Mouse (Mus musculus) urinary bladder, adult 2 months (tissue): Measurements from ENCODE around the gene Topaz1. TPM values are rescaled to one million over a fixed set of nuclear protein-coding genes. Genes with fewer than 3 reads are reported as not detected.
"Not testable (repeated sequence)": the region's sequence is repeated elsewhere in the genome, so short reads cannot be mapped to it uniquely, and the experiment has no call there.

Experiments used
- DNase-seq: peaks from one replicate; pipeline ENCODE4 v3.0.0; 2022; ENCODE audit warnings: low spot score
- polyA plus RNA-seq: library from polyadenylated mRNA; depleted of rRNA; stranded (reverse); fragments of >200 nt; gene quantifications from 2 replicates; pipeline ENCODE4 v1.2.3, GENCODE M21; 2012; rRNA removed

Topaz1 gene
- polyA plus RNA-seq, 1 experiment = 0.01 TPM

GRCm38 (mm10) chr9:122812386-122812785, 65.2 kb downstream of the Topaz1 start:
- no peak for DNase-seq

- DNase-seq = no peak
These were observed 67.6 kb downstream of the Topaz1 start for GRCm38 (mm10) chr9:122814775-122815174.

GRCm38 (mm10) chr9:122815239-122815851, 68.2 kb downstream of the Topaz1 start:
- DNase-seq = no peak

- no peak for DNase-seq
These were observed 76.3 kb downstream of the Topaz1 start for GRCm38 (mm10) chr9:122823374-122824017.

GRCm38 (mm10) chr9:122826743-122827142, 79.6 kb downstream of the Topaz1 start:
- DNase-seq = no peak

GRCm38 (mm10) chr9:122829826-122830380, 82.8 kb downstream of the Topaz1 start:
- DNase-seq = no peak

GRCm38 (mm10) chr9:122836126-122836525, 89.0 kb downstream of the Topaz1 start:
- no peak for DNase-seq

- no peak for DNase-seq
These were observed 89.6 kb downstream of the Topaz1 start for GRCm38 (mm10) chr9:122836790-122837189.

GRCm38 (mm10) chr9:122837216-122837615, 90.1 kb downstream of the Topaz1 start:
- no peak for DNase-seq

- peak; percentile 36 for DNase-seq
These were observed 90.5 kb downstream of the Topaz1 start for GRCm38 (mm10) chr9:122837680-122838079.

- DNase-seq = no peak
These were observed 96.6 kb downstream of the Topaz1 start, which contains the start of gene Gm35549 for GRCm38 (mm10) chr9:122843760-122844159. Gm35549 (minus strand) TSS chr9:122844035.

GRCm38 (mm10) chr9:122845621-122846020, 98.5 kb downstream of the Topaz1 start:
- no peak for DNase-seq

GRCm38 (mm10) chr9:122846156-122846555, 99.0 kb downstream of the Topaz1 start:
- DNase-seq = no peak

- not testable (repeated sequence) for DNase-seq
These were observed 100.7 kb downstream of the Topaz1 start for GRCm38 (mm10) chr9:122847811-122848311.

Other genes starting within 250 kb of the Topaz1 start
- gene Tcaim, start 58.2 kb downstream of the Topaz1 start, polyA plus RNA-seq = 6.6 and 7.1 TPM in 2 replicates
- not detected in 2 replicates for gene Gm35549, start 96.7 kb downstream of the Topaz1 start, polyA plus RNA-seq
- gene Zfp445, start 118.7 kb downstream of the Topaz1 start, polyA plus RNA-seq = 66.7 and 67.3 TPM in 2 replicates
- 7.7 and 9.5 TPM in 2 replicates for gene Zkscan7, start 138.3 kb downstream of the Topaz1 start, polyA plus RNA-seq
- gene Zfp105, start 175.7 kb downstream of the Topaz1 start, polyA plus RNA-seq = 6.3 and 7.1 TPM in 2 replicates
- gene 1110059G10Rik, start 203.7 kb downstream of the Topaz1 start, polyA plus RNA-seq = 18.8 and 19.4 TPM in 2 replicates
- gene Kif15, start 203.7 kb downstream of the Topaz1 start, polyA plus RNA-seq = 0.92 and 1.0 TPM in 2 replicates